Mouse (Mus musculus): ENCODE measurements around the gene Sgsm1.

Sgsm1 gene

DNA sequence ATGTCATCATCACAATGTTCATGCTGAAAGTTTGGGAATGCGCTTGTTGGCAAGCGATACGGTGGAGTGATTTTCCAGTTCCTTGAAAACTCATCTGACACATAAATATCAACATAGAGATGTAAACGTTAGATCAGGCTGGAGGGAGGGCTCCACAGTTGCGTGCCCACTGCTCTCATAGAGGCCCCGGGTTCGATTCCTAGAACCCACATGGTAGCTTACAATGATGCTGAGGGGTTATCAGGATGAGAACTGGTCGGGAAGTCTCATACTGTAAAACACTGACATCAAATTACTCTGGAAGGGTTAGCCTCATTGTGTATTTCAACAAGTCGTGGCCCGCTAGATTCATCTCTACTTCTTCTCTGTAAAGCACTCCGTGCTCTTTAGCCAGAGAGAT, 24.5 kb downstream of the Sgsm1 start:
- in situ Hi-C loops (cut with MboI; ENCODE audit: low sequenced_read_pairs): no loop called here

DNA sequence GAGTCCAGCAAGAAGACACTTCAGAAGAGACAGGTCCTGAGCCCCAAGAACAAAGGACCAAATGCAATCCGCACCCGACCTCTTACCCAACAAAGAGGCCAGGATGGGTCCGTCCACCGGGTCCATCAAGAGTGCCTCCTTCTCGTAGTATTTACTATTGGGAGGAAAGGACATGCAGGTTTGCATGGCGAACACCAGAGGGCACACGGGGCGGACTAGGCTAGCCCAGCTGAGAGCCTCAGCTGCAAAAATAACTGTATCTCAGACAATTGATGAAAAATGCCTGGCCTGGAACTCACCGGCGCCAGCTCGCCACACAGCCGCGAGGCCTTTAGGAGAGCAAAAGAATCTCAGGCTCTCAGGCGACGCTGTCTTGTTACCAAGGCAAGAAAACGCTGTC, 25.0 kb downstream of the Sgsm1 start:
- in situ Hi-C loops (cut with MboI; ENCODE audit: low sequenced_read_pairs): no loop called here

DNA sequence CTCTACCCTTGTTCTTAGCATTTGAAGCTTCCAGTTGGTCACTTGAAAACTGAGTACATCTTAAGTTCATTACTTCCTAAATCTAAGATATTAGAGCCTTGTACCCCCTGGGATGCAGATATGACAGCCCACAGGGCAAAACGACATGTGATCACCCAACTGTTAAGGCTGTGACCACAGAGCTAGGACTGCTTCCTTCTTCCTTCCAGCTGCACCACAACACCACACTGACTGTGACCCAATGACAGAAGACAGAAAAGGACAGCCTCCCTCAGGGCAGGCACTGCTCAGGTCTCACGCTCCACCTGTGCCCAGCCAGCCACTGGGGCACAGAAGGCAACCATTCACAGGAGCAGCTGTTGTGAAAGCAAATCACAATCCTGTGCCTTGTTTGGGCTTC, 26.9 kb downstream of the Sgsm1 start:
- in situ Hi-C loops (cut with MboI; ENCODE audit: low sequenced_read_pairs): no loop called here

DNA sequence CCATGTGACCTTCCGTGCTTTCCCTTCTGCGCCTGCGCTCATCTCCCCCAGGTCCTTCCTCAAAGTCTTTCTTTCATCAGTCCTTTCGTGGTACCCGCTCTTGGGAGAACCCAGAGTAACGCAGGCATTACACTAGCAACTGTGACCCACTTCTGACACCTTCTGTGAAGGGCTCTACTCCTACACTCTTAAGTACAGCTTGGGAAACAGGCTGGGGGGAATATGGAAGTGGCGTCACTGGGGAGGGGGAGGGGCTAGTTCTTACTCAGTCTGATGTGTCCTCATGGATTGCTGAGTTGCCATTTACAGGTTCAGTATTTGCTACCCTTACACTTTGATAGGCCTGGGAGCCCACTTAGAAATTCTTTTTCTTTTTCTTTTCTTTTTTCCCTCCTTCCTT, 29.0 kb downstream of the Sgsm1 start:
- in situ Hi-C loops (cut with MboI; ENCODE audit: low sequenced_read_pairs): no loop called here

DNA sequence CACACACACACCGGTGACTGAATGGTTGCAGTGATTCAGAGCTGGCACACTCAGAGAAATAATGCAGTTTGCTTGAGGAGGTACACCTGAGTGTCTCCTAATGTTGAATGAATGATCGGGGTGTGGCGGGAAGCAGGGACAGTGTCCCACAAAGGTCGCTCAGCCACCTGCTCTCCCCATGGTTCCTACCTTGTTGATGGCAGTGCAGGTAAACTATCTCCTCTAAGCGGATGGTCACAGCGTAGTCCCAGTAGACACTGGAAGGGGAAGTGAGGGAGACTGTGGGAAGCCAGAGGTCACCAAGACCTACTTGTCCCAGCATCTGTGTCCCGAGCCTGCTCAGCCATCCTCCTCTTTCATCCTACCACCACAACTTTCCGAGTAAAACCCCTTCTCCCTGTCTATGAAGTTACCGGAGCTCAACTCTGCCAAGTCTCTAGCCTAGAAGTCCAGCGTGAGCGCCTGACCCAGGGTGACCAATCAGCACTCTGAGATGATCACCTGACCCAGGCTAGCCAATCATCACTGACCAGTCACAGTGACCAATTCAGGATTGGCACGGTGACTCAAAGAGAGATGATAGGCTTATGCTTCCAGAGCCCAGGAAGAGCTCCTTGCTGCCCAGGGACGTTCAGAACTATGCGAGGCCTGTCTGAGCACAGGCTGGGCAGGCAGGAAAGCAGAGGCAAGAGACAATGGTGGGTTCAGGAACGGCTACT, 30.3 kb downstream of the Sgsm1 start:
- in situ Hi-C loops (cut with MboI; ENCODE audit: low sequenced_read_pairs): no loop called here

DNA sequence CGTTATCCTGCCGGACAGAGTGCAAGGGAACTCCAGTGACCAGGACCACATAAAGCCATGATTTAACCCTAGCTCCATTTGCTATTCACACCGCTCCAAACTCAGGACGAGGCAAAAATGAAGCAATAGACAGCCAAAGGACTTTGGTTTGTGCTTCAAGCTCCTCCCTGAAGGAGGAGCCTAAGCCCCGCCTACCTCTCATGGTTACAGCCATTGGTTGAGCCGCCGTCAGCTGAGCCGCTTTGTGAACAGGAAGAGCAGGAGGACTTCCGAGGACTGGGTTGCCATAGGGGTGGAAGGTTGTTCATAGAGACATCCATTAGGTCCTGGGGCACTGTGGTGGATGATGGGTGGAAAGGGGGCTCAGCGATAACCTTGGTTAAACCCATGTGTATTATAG, 34.7 kb downstream of the Sgsm1 start:
- in situ Hi-C loops (cut with MboI; ENCODE audit: low sequenced_read_pairs): no loop called here

DNA sequence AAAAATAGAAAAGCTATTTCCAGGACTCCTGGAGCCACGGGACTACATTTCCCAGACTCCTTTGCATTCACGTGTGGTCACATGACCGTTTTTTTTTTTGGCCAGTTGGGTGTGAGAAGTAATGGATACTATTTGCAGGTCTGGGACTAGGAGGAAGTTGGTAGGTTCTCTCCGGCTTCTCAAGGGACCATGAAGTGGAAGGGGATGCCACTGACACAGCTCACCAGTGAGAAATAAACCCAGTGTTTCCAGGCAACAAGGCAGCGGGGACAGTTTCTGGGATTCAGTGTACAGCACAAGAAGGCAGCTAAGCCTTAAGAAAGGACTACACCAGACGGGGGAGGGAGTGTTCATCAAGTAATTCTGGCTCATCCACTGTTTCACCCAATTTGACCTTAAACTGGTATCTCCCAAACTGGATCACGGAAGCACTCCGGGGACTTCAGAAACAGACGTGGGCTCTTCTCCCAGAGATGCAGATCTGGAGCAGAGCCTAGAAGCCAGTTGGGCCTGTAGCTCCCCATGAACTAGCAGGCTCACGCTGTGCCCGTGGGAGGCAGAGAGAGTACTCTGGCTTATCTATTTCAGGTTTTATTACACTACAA, 39.3 kb downstream of the Sgsm1 start:
- in situ Hi-C loops (cut with MboI; ENCODE audit: low sequenced_read_pairs): no loop called here

DNA sequence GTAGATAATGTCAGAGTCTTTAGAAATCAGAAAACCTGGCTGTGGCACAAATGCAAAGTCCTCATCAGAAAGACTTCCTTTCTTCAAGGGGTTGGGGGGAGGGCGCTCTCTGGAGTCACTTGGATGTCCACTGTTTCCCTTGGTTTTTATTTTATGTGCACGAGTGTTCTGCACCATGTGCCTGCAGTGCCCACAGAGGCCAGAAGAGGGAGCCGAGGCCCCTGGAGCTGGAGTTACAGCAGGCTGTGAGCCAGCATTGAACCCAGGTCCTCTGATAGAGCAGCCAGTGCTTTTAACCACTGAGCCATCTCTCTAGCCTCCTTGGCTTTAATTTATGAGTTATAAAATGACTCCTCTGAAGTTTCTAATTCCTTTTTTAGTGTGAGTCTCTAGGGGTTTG, 40.5 kb downstream of the Sgsm1 start:
- in situ Hi-C loops (cut with MboI; ENCODE audit: low sequenced_read_pairs): no loop called here

DNA sequence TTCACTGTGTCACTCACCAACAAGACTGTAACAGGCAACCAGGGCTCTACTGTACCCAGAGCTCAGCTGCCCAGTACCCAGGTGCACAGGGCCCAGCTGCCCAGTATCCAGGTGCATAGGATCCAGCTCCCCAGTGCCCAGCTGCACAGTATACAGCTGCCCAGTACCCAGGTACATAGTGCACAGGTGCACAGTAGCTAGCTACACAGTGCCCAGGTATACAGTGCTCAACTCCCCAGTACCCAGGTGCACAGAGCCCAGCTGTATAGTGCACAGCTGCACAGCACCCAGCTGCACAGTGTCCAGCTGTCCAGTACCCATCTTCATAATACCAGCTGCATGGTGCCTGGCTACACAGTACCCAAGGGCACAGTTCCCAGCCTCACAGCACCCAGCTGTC, 42.3 kb downstream of the Sgsm1 start:
- in situ Hi-C loops (cut with MboI; ENCODE audit: low sequenced_read_pairs): no loop called here

DNA sequence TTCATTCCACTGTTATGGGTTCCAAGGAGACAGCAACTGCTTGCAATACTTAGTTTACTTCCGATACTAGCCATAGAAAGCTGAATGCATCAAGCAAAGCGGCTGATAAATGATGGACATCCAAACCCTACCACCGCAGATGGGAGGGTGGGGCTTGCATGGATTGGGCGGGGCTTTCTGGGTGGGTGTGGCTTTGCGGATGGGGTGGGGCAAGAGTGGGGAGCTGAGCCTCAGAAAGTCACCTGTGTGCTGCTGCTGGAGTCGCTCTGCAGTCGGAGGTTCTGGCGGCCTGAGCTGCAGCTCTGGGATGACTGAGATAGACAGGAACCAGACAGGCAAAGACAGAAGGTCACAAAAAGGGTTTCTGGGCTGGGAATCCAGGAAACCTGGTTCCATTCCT, 44.9 kb downstream of the Sgsm1 start:
- in situ Hi-C loops (cut with MboI; ENCODE audit: low sequenced_read_pairs): no loop called here

DNA sequence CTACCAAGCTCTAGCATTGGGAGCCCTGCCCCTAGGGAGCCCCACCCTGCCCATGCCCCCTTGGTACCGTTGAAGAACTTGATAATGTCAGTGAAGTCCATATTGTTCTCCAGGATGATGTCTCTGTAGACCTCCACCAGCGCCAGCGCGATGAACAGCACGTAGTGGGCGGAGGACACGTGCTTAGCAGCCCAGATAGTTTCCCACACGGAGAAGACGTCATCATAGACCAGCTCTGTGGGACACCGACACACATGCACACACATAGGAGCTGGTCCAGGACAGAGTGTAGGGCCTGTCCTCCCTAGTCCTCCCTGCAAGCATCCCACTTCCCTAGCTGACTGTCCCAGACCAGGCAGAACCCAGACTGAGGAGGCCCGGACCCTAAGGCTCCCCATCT, 59.8 kb downstream of the Sgsm1 start:
- in situ Hi-C loops (cut with MboI; ENCODE audit: low sequenced_read_pairs): no loop called here

DNA sequence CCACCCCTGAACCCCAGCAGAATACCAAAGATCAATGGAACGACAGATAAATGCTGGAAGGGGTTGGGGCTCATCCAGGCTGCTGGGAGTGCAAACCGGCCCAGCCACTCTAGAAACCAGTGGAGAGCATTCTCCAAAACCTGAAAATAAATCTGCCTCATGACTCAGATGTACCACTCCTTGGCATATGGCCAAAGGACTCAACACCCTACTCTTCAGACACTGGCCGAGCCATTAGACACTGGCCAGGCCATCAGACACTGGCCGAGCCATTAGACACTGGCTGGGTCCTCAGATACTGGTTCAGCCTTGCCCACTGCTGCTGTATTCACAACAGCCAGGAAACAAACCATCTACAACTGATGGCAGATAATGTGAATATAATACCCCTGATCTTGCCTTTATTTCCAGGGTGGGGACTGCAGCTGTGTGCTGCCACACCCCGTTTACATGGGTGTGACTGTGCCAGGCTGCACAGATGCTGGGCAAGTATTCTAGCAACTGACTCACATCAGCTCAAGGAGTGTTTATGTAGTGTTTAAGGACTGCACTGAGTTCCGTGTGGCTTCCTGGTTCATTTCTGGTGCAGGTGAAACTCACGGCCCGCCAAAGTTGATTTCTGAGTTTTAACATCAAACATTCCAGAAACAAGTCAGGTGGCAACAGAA, 61.2 kb downstream of the Sgsm1 start:
- in situ Hi-C loops (cut with MboI; ENCODE audit: low sequenced_read_pairs): no loop called here

DNA sequence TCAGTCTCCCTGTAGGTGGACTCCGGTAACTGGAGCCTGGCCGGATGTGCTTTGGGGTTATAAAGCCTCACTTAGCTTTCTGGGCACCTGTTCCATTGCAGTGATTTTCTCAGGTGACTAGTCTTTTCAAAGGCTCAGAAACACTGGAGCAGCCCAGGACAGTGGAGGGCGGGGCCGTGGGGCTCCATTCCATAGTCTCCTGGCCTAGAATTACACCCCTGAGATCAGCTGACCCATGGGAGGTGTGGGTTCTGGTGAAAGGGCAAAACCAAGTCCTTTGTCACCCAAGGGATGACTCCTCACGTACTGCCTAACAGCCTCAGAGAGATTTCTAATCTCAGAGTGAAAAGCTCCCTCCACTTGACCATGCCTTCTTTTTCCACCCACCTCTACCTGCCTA, 80.4 kb downstream of the Sgsm1 start:
- in situ Hi-C loops (cut with MboI; ENCODE audit: low sequenced_read_pairs): no loop called here

DNA sequence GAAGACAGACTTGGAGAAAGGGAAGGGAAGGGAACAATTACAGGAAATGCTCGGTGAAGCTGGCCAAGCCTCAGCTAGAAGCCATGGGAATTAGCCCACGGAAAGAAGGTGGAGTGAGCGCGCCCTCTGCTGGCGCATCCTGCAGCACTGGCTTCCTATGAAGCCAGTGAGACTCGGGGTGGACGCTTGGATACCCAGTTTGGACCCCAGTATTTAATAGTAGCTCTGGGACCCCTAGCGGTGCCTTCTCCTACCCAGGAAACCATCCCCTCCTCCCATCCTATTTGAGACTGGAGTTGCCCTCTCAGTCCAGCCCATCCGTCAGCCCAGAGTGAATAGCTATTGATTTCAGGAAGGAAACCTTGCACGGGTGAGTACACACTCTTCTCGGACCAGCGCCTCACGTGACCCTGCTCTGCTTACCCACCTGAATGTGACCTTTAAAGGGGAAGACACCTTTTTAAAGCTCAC, 83.9 kb downstream of the Sgsm1 start, which contains the start of gene Tmem211:
TSS of gene Tmem211 (plus strand) at position 278 of the 471 bp plus-strand sequence.
- in situ Hi-C loops (cut with MboI; ENCODE audit: low sequenced_read_pairs): loop anchor here (10.0 kb wide), 1 partner anchor 52 kb away; no protein-coding TSS in a partner anchor

DNA sequence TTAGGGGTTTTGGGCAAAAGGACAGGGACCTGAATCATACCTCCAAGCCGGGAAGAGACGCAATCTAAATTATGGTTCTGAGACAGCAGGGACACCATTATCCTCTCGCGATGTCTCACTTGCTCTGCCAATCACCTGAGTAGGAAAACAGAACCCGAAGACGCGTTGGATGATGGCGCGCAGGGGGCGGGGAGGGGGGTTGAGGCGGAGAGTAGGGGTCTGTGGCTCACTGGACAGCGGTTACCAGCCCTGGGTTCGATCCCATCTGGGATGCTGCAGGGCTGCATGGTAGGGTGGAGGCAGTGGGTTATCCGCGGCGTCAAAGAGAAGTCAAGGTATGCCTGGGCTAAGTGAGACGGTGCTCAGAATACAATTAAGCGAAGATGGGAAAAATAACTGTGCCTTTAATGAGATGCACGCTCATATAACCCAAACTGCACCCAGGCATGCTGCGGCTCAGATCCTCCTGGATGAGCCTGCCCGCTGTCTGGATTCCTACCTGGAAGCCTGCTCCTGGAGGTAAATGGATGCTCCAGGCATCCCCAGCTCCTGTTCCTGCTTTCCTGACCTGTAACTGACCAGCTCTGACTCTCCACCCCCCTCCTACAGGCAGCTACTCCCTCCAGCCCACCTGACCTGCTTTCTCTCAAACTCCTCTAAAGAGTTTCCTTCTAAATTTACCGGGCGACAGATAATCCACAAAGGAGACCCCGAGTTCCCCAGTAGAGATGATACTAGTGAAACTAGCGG, 84.7 kb downstream of the Sgsm1 start:
- in situ Hi-C loops (cut with MboI; ENCODE audit: low sequenced_read_pairs): loop anchor here (10.0 kb wide), 1 partner anchor 51 kb away; no protein-coding TSS in a partner anchor

DNA sequence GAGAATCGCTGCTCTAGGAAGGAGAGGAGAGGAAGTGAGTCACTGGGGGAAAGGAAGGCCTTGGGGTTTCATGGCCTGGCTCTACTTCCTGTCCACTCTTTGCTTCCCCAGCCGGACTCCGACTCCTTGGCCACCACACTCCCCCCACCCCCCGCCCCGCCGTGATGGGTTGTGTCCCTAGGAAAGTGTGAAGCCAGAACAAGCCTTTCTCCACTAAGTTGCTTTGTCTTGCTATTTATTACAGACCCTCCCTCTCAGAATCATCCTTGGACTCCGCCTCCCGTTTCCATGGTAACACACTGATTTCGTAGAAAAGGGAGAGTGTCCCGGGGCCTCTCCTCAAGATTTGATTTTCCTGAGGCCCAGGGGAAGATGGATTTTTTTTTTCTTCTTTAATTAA, 85.3 kb downstream of the Sgsm1 start:
- in situ Hi-C loops (cut with MboI; ENCODE audit: low sequenced_read_pairs): loop anchor here (10.0 kb wide), 1 partner anchor 50 kb away; no protein-coding TSS in a partner anchor

DNA sequence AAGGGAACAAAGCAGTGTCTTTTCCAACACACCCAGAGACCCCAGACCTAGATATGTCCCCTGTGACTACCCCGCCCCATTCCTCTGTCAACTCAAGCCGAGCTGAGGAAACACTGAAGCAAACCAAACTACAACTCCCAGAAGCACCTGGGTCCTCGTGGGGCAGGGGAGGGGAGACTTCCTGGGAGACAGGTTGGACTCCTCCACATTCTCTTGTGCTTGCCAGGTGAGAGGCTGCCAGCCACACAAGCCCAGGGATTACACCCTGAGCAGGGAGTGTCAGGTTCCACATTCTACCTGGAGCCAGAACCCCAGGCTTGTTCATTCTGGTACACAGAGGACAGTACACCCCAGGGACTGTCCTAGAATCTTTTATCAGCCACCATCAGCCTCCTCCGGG, 86.7 kb downstream of the Sgsm1 start:
- in situ Hi-C loops (cut with MboI; ENCODE audit: low sequenced_read_pairs): loop anchor here (10.0 kb wide), 1 partner anchor 49 kb away; no protein-coding TSS in a partner anchor

DNA sequence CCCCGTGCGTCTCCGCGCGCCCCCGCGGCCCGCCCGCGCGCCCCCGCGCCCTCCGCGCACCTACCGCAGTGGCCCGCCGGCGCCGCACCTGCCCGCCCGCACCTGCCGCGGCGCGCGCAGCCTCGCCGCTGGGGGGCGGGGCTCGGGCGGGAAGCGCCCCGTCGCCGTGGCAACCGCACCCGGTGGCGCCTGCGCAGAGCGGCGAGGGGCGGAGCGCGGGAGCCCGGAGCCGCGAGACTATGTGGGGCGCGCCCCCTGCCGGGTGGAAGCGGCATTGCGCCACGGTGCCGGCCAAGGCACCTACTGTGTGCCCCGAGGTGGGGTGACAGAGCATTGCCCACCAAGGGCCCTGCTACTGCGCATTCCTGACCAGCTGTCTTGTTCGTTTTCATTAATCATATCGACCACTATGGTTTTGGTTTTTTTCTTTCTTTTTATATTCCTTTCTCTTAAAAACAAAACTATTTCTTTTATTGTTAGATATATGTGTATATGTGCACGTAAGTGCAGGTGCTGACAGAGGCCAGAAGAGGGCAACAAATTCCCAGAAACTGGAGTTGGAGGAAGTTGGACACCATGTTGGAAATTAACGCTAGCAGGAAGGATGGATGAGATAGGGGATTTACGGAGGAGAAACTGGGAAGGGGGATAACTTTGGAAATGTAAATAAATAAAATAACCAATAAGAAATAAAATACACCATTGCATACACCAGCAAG, 89.3 kb downstream of the Sgsm1 start, which contains the start of gene 2900026A02Rik:
TSS of gene 2900026A02Rik (minus strand) at position 90 of the 719 bp plus-strand sequence.
- in situ Hi-C loops (cut with MboI; ENCODE audit: low sequenced_read_pairs): loop anchor here (10.0 kb wide), 1 partner anchor 47 kb away; no protein-coding TSS in a partner anchor

DNA sequence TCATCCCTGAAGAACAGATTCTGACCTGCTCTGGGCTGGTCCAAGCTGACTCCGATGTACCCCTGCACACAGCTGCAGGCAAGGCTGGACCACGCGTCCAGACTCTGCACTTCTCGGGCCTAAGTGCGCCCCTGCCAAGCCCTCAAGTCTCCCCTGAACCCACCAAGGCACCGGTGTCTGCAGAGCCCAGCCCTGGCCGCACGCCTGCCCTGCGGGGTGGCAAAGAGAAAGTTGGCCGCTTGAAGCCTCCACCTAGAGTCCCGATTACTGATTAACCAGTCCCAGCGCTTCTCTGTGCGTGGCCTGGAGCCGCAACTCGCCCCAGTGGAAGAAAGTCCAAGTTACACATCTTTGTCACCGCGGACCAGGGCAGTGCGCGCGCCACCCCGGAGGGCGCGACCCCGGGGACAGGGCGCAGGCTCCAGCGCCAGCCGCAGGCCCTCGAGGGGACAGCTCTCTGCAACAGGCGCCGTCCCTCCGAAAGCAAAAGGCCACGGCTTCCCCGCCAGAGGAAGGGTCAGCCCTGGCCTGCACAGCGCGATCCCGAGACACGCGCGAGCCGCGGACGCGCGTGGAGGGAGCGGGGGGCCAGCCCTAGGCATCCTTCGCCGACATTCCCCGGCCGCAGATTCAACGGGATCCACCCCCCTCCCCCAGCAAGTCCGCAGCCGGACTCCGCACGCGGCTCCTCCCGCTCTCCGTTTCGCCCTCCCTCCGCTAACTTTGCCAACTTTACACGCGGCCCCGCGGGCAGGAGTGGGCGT, 90.0 kb downstream of the Sgsm1 start:
- in situ Hi-C loops (cut with MboI; ENCODE audit: low sequenced_read_pairs): loop anchor here (10.0 kb wide), 1 partner anchor 46 kb away; no protein-coding TSS in a partner anchor

Data from CH12F3 (cell line).